Mouse (Mus musculus) myocyte (in vitro differentiated cells): ENCODE results near the gene Fam20b.

ENCODE experiments used
- MAX ChIP-seq: IDR thresholded peaks from one replicate; pipeline ENCODE4 v1.6.1; 2011; ENCODE audit warnings: low read depth, mild to moderate bottlenecking, control low read depth
- POLR2A ChIP-seq: IDR thresholded peaks from one replicate; pipeline ENCODE4 v1.6.1; 2011; ENCODE audit warnings: low read depth, mild to moderate bottlenecking, control low read depth, moderate library complexity; ENCODE audit not compliant: insufficient read length
- POLR2AphosphoS2 ChIP-seq: IDR thresholded peaks from one replicate; pipeline ENCODE4 v1.6.1; 2011; ENCODE audit warnings: low read depth, control low read depth; ENCODE audit not compliant: insufficient read length
- USF1 ChIP-seq: IDR thresholded peaks from one replicate; pipeline ENCODE4 v1.6.1; 2011; ENCODE audit warnings: low read depth, mild to moderate bottlenecking, control low read depth, moderate library complexity

DNA sequence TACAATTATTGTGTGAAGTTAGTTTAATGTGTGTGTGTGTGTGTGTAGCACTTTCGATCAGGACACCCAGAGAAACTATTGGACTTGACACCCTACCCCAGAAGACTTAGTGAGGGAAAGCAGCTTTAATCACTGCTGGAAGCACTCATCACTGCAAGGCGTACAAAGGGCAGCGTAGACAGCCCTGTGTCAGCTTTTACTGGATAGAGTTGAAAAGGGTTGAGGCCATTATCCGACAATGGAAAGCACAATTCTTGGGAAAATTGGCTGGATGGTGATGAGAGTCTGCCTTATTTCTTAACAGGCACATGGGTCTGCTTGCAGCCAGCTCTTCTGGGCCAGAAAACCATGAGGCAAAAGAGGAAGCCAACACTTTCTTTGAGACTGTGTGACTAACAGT is 1.2 kb upstream of the Fam20b start:
- TF ChIP-seq POLR2A, result no peak
- no peak for TF ChIP-seq USF1
- TF ChIP-seq MAX, result no peak
- TF ChIP-seq POLR2AphosphoS2, result no peak
